Mouse (Mus musculus) frontal cortex, adult (tissue): ENCODE results near the gene Fgf3.

Experiments used
- ATAC-seq: cut with Nextera tagmentation; 2 replicates; pipeline ENCODE4 v1.9.2; 2017; ENCODE audit warnings: mild to moderate bottlenecking, moderate library complexity, mixed read lengths; ENCODE audit not compliant: low TSS enrichment

Gene Fgf3

GRCm38 (mm10) chr7:144837891-144838488 lies at the start of gene Fgf3:
Fgf3 (plus strand) TSS chr7:144838083.
- no peak for ATAC-seq

- no peak for ATAC-seq
These were observed 49.3 kb upstream of the Fgf3 start for GRCm38 (mm10) chr7:144788631-144789030.

GRCm38 (mm10) chr7:144789601-144790556 lies 48.0 kb upstream of the Fgf3 start:
- no peak for ATAC-seq

DNA sequence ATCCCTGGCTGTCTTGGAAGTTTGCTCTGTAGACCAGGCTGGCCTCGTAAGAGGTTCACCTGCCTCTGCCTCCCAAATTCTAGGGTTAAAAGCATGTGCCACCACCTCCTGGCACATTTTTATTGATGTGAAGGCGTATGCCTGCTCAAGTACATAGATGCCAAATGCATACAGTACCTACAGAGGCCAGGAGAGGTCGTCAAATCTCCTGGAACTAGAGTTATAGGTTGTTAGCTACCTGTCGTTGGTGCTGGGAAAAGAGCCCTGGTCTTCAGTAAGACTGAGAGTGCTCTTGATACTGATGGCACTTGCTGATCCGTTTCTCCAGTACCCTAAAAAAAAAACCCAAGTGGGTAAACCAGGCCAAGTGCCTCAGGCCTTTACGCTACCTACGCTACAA lies 46.5 kb upstream of the Fgf3 start:
- ATAC-seq = no peak

DNA sequence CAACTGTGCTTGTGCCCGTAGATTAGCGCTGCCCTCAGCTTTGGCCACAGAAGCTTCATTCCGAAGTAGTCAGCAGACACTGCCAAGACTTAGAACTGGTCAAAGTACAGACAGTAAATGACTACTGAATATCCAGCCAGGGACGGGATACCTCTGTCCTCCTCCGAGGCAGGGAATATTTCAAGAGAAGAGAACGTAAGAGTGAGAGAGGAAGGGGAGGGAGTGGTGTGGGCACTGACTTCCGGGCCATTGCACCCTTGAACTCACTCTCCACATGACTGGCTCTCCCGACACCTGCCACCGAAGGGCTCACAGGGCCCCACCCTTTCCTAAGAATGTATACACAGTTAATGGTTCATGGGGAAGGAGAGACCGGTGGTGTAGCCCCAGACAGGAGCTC lies 44.6 kb upstream of the Fgf3 start:
- no peak for ATAC-seq

DNA sequence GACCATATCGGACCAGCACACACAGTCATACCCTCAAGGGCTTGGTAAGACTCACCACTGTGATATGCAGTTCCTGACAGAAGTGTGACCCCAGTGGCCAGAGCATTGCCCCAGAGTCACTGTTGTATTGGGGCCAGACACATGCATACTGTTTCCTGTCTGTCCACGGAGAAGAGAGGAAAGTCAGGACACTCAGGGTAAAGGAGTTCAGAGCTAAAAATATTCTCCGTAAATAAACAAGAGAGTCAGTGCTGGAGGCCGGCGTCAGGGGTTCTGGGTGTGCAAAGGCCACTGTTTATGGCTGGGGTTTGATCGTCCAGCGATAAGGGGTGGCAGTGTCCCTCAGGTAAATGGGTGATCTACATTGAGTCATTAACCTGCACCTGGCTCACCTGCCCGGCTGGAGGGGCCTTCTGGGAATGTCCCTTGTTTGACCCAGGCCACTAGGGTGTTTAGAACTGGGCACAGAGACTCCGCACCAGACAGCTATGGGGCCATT lies 41.9 kb upstream of the Fgf3 start:
- no peak for ATAC-seq

GRCm38 (mm10) chr7:144796986-144797735 lies 40.7 kb upstream of the Fgf3 start:
- no peak for ATAC-seq

- ATAC-seq = peak; percentile 80
These were observed 39.4 kb upstream of the Fgf3 start for GRCm38 (mm10) chr7:144798471-144798870.

DNA sequence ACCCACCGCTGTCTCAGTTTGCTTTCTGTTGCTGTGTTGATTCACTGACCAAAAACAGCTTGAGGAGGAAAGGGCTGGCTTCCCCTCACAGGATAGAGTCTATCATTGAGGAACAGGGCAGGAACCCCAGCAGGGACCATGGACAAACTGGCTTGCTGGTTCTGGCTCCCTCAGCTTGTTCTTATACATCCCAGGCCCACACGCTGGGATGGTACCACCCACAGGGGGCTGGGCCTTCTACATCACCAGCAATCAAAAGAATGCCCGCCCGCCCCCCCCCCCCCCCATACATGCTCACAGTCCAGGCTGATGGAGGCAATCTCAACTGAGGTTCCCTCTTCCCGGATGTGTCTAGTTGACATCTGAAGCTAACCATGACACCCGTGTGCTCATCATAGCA lies 30.8 kb upstream of the Fgf3 start:
- ATAC-seq = no peak

DNA sequence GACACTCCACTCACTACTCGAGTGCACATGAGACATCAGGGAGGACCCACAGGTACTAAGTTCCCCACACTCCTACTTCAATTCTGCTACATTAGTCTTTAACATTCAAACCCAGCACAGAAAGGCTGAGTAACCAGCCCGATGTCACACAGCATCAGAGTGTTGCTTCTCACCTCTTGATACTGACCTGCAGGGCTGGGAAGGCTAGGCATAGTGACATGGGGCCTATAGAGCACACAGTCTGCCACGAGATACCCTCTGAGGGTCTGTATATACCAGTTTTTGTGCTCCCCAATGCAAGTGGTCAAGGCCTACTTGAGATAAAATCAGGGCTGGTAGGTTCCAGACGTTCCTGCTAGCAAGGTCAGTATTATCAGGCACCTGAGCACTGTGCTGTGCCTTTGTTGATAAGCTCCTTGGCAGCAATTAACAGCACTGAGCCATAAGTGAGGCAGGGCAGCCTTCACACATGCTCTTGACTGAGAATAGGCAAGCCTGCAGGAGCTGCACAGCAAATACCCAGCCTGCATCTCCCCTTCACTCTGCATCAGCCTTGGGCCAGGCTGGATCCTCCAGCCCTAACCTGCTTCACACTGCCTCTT lies 29.8 kb upstream of the Fgf3 start:
- no peak for ATAC-seq

DNA sequence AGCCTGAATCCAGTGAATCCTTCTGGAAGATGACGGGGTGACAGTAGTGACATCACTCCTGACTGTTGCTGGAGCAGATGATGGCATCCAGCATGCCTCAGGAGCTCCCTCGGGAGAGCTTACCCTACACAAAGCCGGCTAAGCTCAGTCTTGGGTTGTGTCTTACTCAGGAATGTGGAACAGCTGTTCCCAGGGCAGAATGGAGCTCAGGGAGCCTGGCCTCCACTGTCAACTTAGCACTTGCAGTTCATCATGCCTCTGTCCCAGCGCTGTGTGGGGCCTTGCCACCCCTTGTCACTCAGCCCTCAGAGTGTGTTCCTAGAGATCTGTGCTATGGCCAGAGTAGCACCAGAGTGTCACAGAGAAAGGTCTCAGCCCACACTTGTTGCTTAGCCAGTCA lies 26.4 kb upstream of the Fgf3 start:
- no peak for ATAC-seq

DNA sequence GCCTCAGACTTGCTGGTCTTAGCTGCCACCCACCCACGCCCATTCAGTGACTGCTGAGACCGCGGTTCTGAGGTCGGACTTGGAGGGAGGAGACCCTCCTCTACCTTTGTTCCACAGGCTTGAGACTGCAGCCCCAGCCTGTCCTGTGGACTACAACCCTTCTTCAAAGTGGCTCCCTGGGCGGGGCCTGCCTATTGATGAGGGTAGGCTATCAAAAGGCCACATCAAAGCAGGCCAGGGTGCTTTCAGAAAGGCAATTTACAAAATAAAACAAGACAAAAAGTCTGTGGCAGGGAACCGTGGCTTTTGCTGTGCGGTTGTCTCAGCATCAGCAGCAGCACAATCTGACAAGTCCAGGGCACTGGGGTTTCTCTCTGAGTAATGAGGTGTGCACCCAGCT lies 16.0 kb upstream of the Fgf3 start:
- no peak for ATAC-seq

- no peak for ATAC-seq
These were observed 13.9 kb upstream of the Fgf3 start for GRCm38 (mm10) chr7:144823988-144824387.

- ATAC-seq = no peak
These were observed 9.5 kb upstream of the Fgf3 start for GRCm38 (mm10) chr7:144828369-144828768.

- peak; percentile 31; the same call in 1 of the 2 replicates for ATAC-seq
These were observed 930 bp downstream of the Fgf3 start for GRCm38 (mm10) chr7:144838522-144839503.

DNA sequence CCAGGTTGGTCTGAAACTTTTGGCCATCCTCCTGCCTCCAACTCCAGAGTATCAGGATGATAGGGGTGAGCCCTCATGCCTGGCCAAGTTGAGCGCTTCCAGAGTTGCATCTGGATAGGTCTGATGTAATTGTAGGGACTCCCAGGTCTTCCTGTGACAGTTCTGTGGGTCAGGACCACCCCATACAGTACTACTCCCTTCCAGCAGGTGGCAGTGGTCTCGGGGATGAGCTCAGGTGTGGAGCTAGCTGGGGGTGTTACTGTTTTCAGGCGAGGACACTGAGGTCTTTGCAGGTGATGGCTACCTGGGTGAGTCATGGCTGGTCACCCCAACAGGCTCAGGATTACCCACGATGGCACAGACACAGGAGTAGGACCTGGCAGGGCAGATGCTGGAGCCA lies 8.3 kb downstream of the Fgf3 start:
- ATAC-seq = no peak

- ATAC-seq = no peak
These were observed 9.2 kb downstream of the Fgf3 start, which contains the start of gene Fgf4 for GRCm38 (mm10) chr7:144847067-144847466. Fgf4 (plus strand) TSS chr7:144847367.

GRCm38 (mm10) chr7:144851321-144851720 lies 13.4 kb downstream of the Fgf3 start:
- no peak for ATAC-seq

DNA sequence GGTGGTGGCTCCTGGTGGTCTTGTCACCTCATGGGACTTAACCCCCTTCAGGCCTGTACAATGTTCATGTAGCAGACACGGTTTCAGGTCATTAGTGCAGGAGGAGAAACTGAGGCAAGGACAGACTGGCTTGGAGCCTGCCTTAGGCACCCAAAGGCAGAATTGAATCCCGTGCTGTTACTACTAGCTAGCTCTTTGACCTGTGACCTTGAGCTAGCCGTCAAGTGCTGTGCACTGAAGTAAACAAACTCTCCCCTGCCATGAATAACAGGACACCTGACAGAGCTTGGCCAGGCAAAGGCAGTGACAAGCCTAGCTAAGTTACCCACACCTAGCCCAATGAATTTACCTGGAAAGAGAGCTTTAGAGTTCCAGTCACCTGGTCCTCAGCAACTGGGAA lies 17.1 kb downstream of the Fgf3 start:
- no peak for ATAC-seq

DNA sequence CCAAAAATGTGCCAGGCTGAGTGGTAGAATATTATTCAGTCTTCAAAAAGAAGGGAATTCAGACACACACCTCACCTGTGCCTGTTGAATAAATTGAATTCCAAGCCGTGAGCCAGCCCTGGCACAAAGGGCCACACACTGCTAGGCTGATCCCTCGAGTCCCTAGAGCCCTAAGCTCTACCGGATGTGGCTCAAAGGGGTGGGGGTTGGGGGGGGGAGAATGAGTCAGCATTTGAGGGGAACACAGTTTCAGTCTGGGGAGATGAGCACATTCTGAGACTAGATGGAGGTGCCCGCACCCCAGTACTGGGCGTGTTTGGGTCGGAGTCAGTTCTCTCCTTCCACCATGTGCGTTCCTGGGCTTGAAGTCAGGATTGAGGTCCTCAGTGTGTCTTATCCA lies 19.3 kb downstream of the Fgf3 start:
- no peak for ATAC-seq
